Mouse (Mus musculus): ENCODE results near the gene Relt.

DNA sequence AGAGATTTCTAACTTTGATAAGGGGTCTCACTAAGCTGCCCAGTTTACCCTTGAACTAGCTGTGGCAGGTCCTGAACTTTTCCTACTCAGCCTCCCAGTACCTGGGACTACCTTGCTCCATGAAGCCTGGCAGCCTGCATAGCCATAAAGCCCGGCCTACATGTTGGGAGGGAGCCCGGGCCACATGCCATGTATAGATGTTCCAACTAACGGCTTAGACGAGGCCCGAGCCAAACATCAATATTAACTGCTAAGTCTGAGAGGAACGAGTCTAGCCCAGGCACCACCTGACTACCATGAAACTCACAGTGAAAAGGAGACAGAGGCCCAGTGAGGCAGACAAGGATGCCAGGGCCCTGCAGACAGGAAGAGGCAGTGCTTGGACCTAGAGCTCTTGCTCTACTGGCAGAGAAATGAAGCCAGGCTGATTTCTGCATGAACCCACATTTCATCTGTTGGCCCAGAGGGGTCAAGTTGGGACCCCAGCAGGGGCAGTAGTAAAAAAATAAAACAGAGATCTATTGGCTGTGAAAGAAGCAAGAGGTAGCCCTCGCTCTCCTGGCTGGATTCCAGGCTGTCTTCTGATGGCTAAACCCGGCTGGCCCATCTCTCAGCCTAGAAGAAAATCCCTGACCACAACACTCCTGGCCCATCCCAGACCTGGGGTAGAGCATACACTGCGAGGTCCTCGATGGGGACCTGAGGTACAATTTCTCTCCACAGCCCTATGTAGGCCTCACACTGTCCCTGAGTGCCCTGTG lies 43.0 kb upstream of the Relt start:
- TF ChIP-seq CTCF (IDR thresholded peaks at IDR 0.05; ENCODE audit: extremely low read depth, insufficient read depth, low read length), result no peak
- TF ChIP-seq POLR2A (IDR thresholded peaks at IDR 0.05; ENCODE audit: extremely low read depth, insufficient read depth, low read length), result no peak

All from cortical plate, adult 2 months (tissue).